Mouse (Mus musculus): ENCODE measurements at regions not wholly inside any gene's neighbourhood (a gene's known extent, or its start where the extent isn't known, plus 50 kb on each side); places are given as distances from the start of the nearest gene placed in this dataset.
A peak's percentile ranks its signal among the peaks of the same experiment; 100 is the strongest.

- DNase-seq (ENCODE audit: low spot score), result no peak
Measured at GRCm38 (mm10) chr11:85966207-85966606, 80.0 kb downstream of the Tbx4 start.

GRCm38 (mm10) chr11:85970287-85970686, 84.1 kb downstream of the Tbx4 start:
- no peak for DNase-seq (ENCODE audit: low spot score)

DNA sequence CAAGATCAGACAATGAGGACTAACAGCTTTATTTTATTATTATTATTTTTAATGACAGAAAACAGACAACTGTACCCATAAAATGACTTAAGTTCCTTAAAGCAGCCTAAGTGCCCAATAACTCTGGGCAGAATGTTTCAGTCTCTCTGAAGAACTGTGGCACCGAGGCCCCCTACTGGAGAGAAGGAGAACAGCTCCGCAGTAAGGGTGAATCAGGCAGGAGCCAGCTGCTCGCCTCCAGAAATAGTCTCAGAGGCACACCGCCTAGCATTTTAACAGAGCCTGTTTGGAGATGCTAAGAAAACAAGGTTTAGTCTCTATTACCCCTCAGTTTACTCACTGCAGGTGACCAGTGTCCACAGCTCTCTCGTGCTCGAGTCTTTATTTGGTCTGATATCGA, 86.2 kb downstream of the Tbx4 start:
- DNase-seq (ENCODE audit: low spot score), result peak; percentile 58

DNA sequence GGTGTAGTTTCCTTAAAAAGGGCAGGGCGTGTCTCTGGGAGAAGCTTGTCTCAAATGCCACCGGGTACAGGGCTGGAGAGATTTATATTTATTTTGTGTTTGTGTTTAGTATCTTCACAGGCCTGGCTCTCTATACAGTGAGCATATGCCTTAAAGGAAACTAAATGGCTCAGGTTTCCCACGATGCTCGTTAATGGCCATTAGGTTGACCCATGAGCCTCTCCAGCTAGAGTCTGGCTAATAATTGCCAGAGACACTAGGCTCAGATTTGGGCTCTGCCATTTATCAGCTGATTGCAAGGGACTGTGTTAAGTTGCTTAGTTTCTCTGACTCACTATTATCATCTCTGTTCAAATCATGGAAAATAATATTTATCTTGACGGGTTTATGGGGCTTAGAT, 87.5 kb downstream of the Tbx4 start:
- no peak for DNase-seq (ENCODE audit: low spot score)

GRCm38 (mm10) chr11:85976693-85977434, 90.6 kb downstream of the Tbx4 start:
- no peak for DNase-seq (ENCODE audit: low spot score)

DNA sequence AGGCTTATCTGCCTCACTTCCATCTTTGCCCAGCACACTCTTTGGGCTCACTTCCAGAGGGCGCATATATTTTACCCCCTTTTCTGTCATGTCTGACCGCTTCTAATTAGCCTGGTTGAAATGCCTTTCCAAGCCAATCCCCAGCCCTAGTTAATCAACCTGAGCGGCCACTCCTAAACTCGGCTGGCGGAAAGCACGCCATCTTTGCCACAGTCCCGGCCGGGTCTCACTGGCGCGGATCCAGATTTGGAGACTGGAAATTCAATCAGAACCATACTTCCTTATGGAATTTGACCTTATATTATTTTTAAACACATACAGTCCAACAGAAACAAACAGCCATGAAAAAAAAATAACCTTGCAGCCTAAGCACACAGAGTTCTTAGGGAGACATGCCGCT, 94.2 kb downstream of the Tbx4 start:
- no peak for DNase-seq (ENCODE audit: low spot score)

DNA sequence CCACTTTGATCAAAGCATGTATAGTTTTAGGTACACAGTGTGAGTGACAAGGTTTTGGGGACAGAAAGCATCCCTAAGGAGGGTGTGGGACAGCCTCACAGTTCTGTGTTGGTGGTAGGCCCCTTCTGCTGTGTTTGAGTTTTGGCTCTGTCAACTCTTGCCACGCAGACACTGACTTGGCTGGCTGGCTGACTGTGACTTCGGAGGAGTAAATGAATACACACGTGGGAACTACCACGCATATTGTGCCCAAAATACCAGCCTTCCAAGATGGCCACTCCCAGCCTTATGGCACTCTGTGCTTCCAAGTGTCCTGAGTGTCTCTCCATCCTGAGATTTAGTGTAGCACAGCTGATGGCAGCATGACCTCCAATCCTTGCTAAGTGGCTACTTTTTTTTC, 95.3 kb downstream of the Tbx4 start:
- DNase-seq (ENCODE audit: low spot score), result no peak

DNA sequence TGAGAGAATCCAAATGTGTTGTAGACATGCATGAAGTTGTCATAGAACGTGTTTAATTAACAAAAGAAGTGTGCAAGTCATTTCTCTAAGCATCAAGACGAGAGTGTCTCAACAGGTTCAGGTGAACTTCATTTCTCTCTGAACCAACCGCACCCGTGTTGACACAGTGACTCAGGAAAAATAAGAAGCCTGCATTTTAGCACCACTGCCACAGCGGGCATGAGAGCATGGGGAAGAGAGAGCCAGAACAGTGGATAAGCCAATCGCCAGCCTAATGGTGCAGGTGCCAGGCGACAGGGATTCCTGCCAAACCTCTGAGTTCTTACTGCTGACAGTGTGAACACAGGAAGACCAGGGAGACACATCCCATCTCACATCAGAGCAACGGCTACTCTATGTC, 100.1 kb downstream of the Tbx4 start:
- DNase-seq (ENCODE audit: low spot score), result no peak

DNA sequence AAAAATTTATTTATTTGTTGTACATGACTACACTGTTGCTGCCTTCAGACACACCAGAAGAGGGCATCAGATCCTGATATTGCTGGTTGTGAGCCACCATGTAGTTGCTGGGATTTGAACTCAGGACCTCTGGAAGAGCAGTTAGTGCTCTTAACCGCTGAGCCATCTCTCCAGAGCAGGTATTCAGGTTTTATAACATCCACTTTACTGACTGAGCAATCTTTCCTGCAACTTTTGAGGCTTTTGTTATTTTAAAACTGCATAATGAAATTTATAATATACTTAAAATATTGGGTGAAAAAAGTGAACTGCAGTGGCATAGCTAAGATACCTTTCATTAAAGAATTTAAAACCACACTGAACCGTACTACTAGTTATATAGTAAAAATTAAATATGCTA, 101.0 kb downstream of the Tbx4 start:
- no peak for DNase-seq (ENCODE audit: low spot score)

GRCm38 (mm10) chr11:85989536-85989935, 103.3 kb downstream of the Tbx4 start:
- no peak for DNase-seq (ENCODE audit: low spot score)

DNA sequence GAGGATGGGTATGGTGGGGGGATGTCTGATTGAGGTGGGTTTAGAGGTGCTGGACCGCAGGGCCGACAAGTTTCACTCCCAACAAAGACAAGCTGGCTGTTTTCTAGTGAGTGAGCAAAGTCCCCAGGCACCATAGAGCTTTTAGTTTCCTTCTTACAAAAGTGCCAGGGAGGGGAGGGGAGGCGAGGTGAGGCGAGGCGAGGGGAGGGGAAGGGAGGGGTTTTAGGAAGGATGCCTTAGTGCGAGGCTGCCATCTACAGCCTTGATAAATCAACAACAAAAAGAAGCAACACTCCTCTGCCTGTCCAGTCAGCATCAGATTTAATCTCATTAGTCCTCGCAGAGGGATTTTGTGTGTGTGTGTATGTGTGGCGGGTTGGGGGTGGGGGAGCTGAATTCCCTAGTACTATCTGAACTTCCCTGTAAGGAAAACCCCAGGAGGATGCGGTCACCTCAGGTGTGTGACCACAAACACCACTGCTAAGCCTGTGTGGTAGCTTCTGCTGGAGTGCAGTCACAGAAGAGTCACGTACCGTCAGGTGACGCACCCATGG, 103.8 kb downstream of the Tbx4 start:
- no peak for DNase-seq (ENCODE audit: low spot score)

DNA sequence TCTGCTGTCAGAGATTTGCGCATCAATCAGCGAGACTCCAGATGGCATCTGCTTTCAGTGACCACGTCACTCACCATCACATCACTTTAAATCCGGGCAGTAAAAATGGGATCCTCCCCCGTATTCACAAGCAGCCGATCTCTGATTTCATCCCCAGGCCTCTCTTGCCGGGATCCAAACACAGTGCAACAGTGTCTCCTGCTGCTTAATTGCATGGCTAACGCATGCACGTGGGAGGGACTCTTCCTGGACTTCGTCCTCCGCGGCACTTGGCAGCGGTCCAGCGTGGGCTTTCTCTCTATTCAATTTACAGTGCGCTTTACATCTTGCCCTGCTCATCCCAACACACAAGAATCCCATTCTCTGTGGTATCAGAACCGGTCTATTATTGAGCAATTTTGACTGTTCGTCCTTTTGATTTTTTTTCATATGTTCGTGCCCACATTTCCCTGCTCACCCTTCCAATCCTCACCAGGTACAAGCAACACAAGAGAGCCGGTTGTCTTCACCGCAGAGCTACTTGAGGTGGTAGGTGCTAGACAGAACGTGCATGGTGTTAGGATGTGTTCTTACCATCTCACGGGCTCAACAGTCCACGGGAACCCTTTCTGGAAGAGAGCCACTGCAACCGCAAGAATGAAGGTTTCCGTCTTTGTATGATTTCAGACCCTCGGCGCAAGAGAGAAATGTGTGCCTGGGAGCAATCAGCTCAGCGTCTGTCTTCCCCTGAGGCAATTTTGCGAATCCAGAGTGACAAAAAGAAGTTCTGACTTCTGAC, 109.3 kb downstream of the Tbx4 start:
- DNase-seq (ENCODE audit: low spot score), result peak; percentile 62

DNA sequence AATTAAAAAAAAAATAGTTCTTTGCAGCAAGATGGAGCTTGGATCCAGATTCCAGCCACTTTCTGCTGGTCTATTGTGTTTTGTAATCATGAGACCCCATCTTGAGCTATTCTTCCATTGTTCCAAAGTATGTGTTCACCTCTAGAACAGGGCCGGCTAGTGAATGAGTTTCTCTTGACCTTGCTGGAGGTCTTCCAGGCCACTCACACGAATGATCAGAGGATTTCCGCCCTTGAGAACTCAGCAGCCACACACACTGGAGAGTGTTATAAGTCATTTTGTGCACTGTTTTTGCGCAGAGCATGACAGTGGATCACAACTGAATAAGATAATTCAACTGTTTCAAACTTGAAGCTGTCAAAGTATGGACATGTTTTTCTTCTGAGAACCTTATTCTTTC, 110.5 kb downstream of the Tbx4 start:
- DNase-seq (ENCODE audit: low spot score), result no peak

DNA sequence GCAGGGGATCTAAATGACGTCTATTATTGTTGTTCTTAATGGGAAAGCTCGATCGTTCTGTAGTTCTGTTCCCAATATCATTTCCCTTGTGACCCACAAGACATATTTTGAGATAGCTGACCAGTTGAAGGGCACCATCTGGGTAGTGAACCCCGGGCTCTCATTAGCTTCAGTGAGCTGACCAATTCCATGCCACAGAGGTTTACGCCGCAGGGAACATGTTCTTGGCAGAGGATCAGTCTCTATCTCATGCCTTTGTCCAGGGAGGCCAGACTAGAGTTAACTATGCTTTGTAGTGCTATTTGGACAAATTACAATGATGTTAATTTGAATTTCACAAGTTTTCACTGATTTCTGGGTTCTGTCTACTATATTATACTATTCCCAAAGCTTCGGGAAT, 117.1 kb downstream of the Tbx4 start:
- no peak for DNase-seq (ENCODE audit: low spot score)

- no peak for DNase-seq (ENCODE audit: low spot score)
Measured at GRCm38 (mm10) chr11:86005284-86005683, 119.1 kb downstream of the Tbx4 start.

DNA sequence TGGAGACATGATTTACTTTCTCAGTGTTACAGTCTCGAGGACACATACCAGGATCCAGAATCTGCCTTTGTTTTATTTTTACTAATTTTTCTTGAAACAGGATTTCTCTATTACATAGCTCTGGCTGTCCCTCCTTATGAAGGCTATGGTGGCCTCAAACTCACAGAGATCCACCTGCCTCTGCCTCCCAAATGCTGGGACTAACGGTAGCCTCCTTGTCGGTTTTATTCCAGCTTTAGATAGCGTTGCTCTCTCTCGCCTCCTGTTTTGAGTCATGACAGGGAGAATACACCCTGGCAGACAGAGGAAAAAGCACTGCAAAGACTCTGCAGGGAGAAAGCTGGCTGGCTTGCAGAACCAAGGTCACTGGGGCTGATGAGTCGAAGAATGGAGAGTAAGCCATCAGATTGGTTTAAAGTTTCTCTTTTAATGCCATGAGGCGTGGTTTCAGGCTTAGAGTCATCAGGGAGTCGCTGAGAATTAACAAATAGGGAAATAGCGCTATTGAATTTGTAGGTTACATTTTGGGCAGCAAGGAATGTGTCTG, 119.8 kb downstream of the Tbx4 start:
- no peak for DNase-seq (ENCODE audit: low spot score)

DNA sequence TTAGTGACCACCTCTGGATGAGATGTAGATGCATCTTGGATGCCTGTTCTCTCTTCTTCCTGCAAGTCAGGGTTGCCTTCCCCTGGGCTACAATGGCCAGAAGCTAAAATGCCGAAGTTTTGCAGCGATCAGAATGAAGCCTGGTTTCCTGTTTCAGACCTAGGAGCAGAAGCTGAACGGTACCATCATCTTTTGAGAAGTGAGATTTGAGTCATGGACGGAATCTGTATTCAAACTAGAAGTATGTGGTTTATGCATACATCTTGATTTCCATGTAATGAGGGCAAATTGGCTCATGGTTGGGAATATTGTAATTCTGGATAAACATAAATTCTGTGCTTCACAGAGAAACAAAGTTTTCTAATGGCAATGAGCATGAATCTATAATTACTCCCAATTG, 120.6 kb downstream of the Tbx4 start:
- no peak for DNase-seq (ENCODE audit: low spot score)
